Mouse (Mus musculus) bone marrow macrophage, adult 2 months (primary cell): ENCODE measurements around the gene Neu1.

Source experiments
- CTCF ChIP-seq: IDR thresholded peaks from 2 replicates; pipeline ENCODE4 v1.5.1; 2012; ENCODE audit warnings: low read depth, mild to moderate bottlenecking, low read length, moderate library complexity
- POLR2A ChIP-seq: IDR thresholded peaks from 2 replicates; pipeline ENCODE4 v1.6.1; 2012; ENCODE audit warnings: mild to moderate bottlenecking, low read depth, low read length, borderline replicate concordance

GRCm38 (mm10) chr17:34894074-34894597 lies 36.9 kb upstream of the Neu1 start:
- TF ChIP-seq POLR2A (no peak), CTCF (no peak)
